Mouse (Mus musculus): ENCODE data around the gene Hand2. TPM values are rescaled to one million over a fixed set of nuclear protein-coding genes. Genes with fewer than 3 reads are reported as not detected.

Hand2 gene
- total and polyA plus RNA-seq, 3 experiments, result not detected

- Histone ChIP-seq H3K9me3 (replicated peaks; ENCODE audit: insufficient read depth, low read length) (no peaks in the 10 kb centered on the region), H3K4me1 (ENCODE audit: control insufficient read depth in 1 of 2, insufficient read depth in 2 of 2, low read length in 2 of 2) (no peaks in the 10 kb centered on the region), H3K9ac (ENCODE audit: control insufficient read depth, low read depth, low read length, poor library complexity, severe bottlenecking) (no peak overlapping the region), H3K27ac (ENCODE audit: control insufficient read depth, low read depth, low read length) (no peak overlapping the region), H3K4me3 (ENCODE audit: control insufficient read depth in 1 of 2, insufficient read depth in 1 of 2, low read depth in 2 of 2, low read length in 2 of 2) (no peak overlapping the region), H3K79me2 (ENCODE audit: control insufficient read depth, insufficient read depth, low read length, poor library complexity) (no peaks in the 10 kb centered on the region), H3K36me3 (ENCODE audit: control insufficient read depth in 1 of 2, insufficient read depth in 2 of 2, low read length in 2 of 2) (no peaks in the 10 kb centered on the region), H3K27me3 (ENCODE audit: control insufficient read depth in 1 of 2, insufficient read depth in 2 of 2, low read length in 2 of 2) (no peaks in the 10 kb centered on the region)
- DNase-seq (ENCODE audit: low read depth, low spot score), result no peak
- no peak for TF ChIP-seq MAX (IDR thresholded peaks at IDR 0.05; ENCODE audit: low read length)
- TF ChIP-seq CTCF (IDR thresholded peaks at IDR 0.05 in 2 of 3, conservative IDR thresholded peaks at IDR 0.05 in 1 of 3; ENCODE audit: control insufficient read depth in 1 of 3, insufficient read depth in 1 of 3, low read depth in 2 of 3, low read length in 3 of 3, poor library complexity in 1 of 3, severe bottlenecking in 1 of 3), result no peak
- TF ChIP-seq TAL1 (IDR thresholded peaks at IDR 0.05; ENCODE audit: low read length), result no peak
- TF ChIP-seq MEF2A (IDR thresholded peaks at IDR 0.05; ENCODE audit: extremely low read depth, insufficient replicate concordance, low read depth, low read length, poor library complexity, severe bottlenecking), result no peak
- TF ChIP-seq GABPA (IDR thresholded peaks at IDR 0.05; ENCODE audit: low read depth, low read length), result no peak
- no peak for TF ChIP-seq RCOR1 (IDR thresholded peaks at IDR 0.05; ENCODE audit: low read depth, low read length)
- TF ChIP-seq ETS1 (IDR thresholded peaks at IDR 0.05; ENCODE audit: low read depth, low read length), result no peak
- TF ChIP-seq USF1 (IDR thresholded peaks at IDR 0.05; ENCODE audit: low read depth, low read length), result no peak
- TF ChIP-seq ZC3H11A (IDR thresholded peaks at IDR 0.05; ENCODE audit: low read depth, low read length), result no peak
These were observed 6.7 kb downstream of the Hand2 start for GRCm38 (mm10) chr8:57327281-57328160.

DNA sequence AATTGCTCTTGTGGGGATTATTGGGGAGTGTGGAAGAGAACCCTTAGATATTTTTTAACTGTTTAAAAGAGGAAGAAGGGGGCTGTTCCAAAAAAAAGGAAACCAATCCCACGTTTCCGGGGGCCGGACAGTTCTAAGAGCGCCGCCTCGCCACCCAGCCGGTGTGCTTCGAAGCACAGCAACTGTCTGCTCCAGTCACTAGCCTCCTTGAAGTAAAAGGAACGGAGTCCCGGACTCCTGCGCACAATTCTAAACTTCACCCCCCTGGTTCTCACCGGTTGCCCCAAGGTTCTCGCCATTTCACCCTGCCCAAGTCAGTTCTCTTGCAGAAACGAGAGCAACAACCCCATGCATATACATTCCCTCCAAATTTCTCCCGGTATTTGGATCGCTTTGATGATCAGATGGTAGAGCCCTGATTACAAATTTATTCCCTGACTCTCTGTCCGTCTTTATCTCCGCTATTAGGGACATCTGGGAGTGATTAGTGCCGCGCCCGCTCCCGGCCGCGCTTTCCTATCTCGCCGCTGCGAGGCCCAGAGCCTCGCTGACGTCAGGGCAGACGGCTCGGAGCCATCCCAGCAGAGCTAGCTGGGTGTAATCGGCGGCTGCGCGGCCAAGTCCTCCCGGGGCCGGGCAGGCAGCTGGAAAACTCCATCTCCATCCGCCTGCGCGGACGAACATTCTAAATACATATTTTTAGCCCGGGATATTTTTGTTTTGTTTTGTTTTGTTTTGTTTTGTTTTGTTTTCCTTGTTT lies 7.6 kb downstream of the Hand2 start:
- H3K9ac ChIP-seq (ENCODE audit: control insufficient read depth, low read depth, low read length, poor library complexity, severe bottlenecking), result no peak overlapping the region
- no peak overlapping the region for H3K4me3 ChIP-seq (ENCODE audit: control insufficient read depth in 1 of 2, insufficient read depth in 1 of 2, low read depth in 2 of 2, low read length in 2 of 2)
- no peaks in the 10 kb centered on the region for H3K79me2 ChIP-seq (ENCODE audit: control insufficient read depth, insufficient read depth, low read length, poor library complexity)
- TF ChIP-seq MAX (IDR thresholded peaks at IDR 0.05; ENCODE audit: low read length), result no peak
- no peak for TF ChIP-seq POLR2A (IDR thresholded peaks at IDR 0.05; ENCODE audit: control insufficient read depth in 1 of 2, insufficient read depth in 1 of 2, low read depth in 1 of 2, low read length in 2 of 2, poor library complexity in 1 of 2)
- no peak for TF ChIP-seq MYB (IDR thresholded peaks at IDR 0.05; ENCODE audit: low read depth, low read length)
- no peak for TF ChIP-seq ZKSCAN1 (IDR thresholded peaks at IDR 0.05; ENCODE audit: low read depth, low read length)
- TF ChIP-seq JUND (IDR thresholded peaks at IDR 0.05; ENCODE audit: low read depth, low read length), result no peak
- TF ChIP-seq ETS1 (IDR thresholded peaks at IDR 0.05; ENCODE audit: low read depth, low read length), result no peak
- no peak for TF ChIP-seq POLR2AphosphoS2 (IDR thresholded peaks at IDR 0.05; ENCODE audit: low read length)
- TF ChIP-seq UBTF (IDR thresholded peaks at IDR 0.05; ENCODE audit: borderline replicate concordance, insufficient read depth, low read depth, low read length), result no peak
- no peak for TF ChIP-seq RAD21 (IDR thresholded peaks at IDR 0.05; ENCODE audit: low read depth, low read length)
- no peak for TF ChIP-seq NRF1 (IDR thresholded peaks at IDR 0.05; ENCODE audit: insufficient read depth, low read depth, low read length, poor library complexity, severe bottlenecking)
- TF ChIP-seq RCOR1 (IDR thresholded peaks at IDR 0.05; ENCODE audit: low read depth, low read length), result no peak
- no peak for TF ChIP-seq CHD2 (IDR thresholded peaks at IDR 0.05; ENCODE audit: low read length)
- TF ChIP-seq ZC3H11A (IDR thresholded peaks at IDR 0.05; ENCODE audit: low read depth, low read length), result no peak
- TF ChIP-seq CTCF (IDR thresholded peaks at IDR 0.05 in 2 of 3, conservative IDR thresholded peaks at IDR 0.05 in 1 of 3; ENCODE audit: control insufficient read depth in 1 of 3, insufficient read depth in 1 of 3, low read depth in 2 of 3, low read length in 3 of 3, poor library complexity in 1 of 3, severe bottlenecking in 1 of 3), result no peak
- no peak for TF ChIP-seq TCF12 (IDR thresholded peaks at IDR 0.05; ENCODE audit: low read depth, low read length)
- no peak for TF ChIP-seq HCFC1 (IDR thresholded peaks at IDR 0.05; ENCODE audit: low read depth, low read length)
- no peak for TF ChIP-seq POLR2AphosphoS5 (IDR thresholded peaks at IDR 0.05; ENCODE audit: borderline replicate concordance, low read depth, low read length)
- TF ChIP-seq MXI1 (IDR thresholded peaks at IDR 0.05; ENCODE audit: low read depth, low read length), result no peak
- no peak for TF ChIP-seq GABPA (IDR thresholded peaks at IDR 0.05; ENCODE audit: low read depth, low read length)
- no peaks in the 10 kb centered on the region for H3K9me3 ChIP-seq (replicated peaks; ENCODE audit: insufficient read depth, low read length)
- no peaks in the 10 kb centered on the region for H3K27me3 ChIP-seq (ENCODE audit: control insufficient read depth in 1 of 2, insufficient read depth in 2 of 2, low read length in 2 of 2)
- H3K36me3 ChIP-seq (ENCODE audit: control insufficient read depth in 1 of 2, insufficient read depth in 2 of 2, low read length in 2 of 2), result no peaks in the 10 kb centered on the region
- no peaks in the 10 kb centered on the region for H3K4me1 ChIP-seq (ENCODE audit: control insufficient read depth in 1 of 2, insufficient read depth in 2 of 2, low read length in 2 of 2)
- DNase-seq (ENCODE audit: low read depth, low spot score), result no peak
- H3K27ac ChIP-seq (ENCODE audit: control insufficient read depth, low read depth, low read length), result no peak overlapping the region
